Mouse (Mus musculus) inflammation-experienced regulatory T-cells, adult 6 months (primary cell): Measurements from ENCODE around the gene Tiprl. TPM values are rescaled to one million over a fixed set of nuclear protein-coding genes. Genes with fewer than 3 reads are reported as not detected.

ENCODE experiments used
- ATAC-seq: one replicate; pipeline ENCODE4 v1.8.0; 2017
- polyA plus RNA-seq, 3 experiments: library from polyadenylated mRNA; unstranded; fragments of 100-300 nt; shearing (Covaris generic); gene quantifications; one replicate each; pipeline ENCODE4 v1.2.1; 2017

Gene Tiprl
- polyA plus RNA-seq, 3 experiments from 2014 or later = 109 to 158 (median 114) TPM

DNA sequence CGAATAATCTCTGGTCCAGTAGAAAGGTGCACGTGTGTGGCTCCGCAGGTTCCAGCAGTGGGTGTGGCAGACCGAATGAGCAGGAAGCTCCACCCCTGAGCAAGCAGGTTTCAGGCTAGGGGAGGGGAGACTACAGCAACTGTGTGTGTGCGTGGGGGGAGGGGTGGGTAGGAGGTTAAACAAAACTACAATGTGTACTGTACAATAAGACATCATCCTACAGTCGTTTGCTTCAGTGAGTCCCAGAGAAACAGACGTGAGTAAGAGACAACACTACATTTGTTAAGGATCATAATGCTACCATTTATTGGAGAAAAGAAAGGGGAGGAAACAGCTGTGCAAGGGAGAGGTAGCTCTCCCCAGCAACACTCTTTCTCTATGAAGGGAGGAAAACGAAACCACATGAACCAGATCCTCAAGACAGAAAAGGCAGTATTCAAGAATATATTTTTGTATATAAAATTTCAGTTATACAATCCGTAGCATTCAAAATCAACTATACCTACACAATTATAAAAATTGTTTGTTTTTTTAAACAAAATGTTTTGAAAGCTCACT lies 62.7 kb downstream of the Tiprl start:
- peak; percentile 65 for ATAC-seq

DNA sequence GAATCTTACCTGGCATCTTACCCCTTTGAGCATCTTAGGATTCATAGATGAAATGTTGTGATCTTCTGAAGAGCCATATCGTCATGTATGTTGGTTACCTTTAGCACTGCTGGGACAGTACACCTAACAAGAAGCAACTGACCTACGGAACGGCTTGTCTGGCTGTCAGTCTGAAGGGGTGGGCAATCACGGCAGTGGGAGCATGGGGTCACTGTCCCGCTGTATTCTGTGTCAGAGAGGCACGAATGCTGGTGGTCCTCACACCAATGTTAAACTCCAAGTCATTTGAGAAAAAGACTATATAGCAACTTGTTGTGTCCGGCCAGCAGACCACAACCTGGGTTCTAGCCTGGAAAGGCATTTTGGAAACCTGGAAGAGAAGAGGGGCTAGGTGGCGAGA lies 65.5 kb downstream of the Tiprl start:
- no peak for ATAC-seq

DNA sequence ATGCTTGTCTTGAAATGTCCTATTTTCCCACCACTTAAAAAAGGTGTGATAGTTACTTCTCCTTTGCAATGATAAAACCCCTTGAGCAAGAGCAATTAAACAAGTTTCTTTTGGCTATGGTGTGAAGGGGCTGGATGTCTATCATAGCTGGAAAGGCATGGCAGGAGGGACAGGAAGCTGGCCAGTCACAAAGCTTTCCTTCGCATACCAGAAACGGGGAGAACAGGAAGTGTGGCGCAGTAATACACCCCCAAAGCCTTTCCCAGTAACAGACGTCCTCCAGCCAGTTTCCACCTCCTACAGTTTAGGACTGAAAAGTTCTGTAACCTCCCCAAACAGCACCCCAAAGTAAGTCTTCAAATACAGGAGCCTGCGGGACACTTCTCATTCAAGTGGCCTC lies 66.6 kb downstream of the Tiprl start:
- no peak for ATAC-seq

DNA sequence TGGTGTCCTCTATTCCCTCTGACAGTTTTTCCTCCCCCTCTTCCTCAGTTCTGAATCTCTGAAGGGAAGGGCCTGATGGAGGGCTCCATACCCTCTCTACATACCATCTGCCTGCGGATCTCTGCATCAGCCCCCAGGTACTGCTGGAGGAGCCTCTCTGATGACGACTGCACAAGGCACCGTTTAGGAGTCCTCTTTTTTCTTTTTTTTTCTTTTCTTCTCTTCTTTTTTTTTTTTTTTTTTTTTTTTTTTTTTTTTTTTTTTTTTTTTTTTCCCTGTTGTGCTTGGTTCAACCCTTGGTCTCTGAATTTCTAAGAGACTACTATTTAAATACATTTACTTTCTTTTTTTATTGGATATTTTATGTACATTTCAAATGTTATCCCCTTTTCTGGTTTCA lies 67.3 kb downstream of the Tiprl start:
- ATAC-seq = no peak

DNA sequence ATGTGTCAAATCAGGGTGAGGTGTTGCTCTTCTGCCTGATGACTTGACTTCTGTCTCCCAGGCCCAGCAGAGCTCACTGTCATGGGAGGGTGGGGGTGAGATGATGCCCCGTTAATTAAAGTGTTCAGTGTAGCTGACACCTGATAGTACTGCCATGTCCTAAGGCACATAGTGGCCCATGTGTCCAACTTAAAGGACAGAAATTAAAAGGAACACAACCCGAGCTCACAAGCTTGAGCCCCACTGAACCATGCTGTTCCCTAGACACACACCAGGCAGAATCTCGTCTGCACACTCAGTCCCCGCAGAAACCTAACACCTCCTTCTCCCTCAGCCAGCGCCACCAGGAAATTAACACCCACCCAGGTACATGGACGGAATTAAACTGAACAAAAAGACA lies 71.9 kb downstream of the Tiprl start:
- no peak for ATAC-seq

Other genes starting within 250 kb of the Tiprl start
- not detected for gene Tbx19, start 76.2 kb downstream of the Tiprl start, polyA plus RNA-seq
- 10 to 100 TPM; 25.7 to 30.3 (median 27.4) TPM for gene Sft2d2, start 42.6 kb downstream of the Tiprl start, polyA plus RNA-seq
- not detected for gene Gpr161, start 58.8 kb upstream of the Tiprl start, polyA plus RNA-seq
- 1 to 10 TPM; 3.9 to 7.8 (median 6.4) TPM for gene Dcaf6, start 223.5 kb upstream of the Tiprl start, polyA plus RNA-seq
- 10 to 100 TPM; 75.5 to 83.6 (median 76.6) TPM for gene Mpc2, start 223.6 kb upstream of the Tiprl start, polyA plus RNA-seq
- gene Adcy10, start 248.2 kb upstream of the Tiprl start, polyA plus RNA-seq = not detected